Mouse (Mus musculus): Measurements from ENCODE around the gene Vldlr. TPM values are rescaled to one million over a fixed set of nuclear protein-coding genes. Genes with fewer than 3 reads are reported as not detected.

The Vldlr gene
- total RNA-seq (2023), result not detected

DNA sequence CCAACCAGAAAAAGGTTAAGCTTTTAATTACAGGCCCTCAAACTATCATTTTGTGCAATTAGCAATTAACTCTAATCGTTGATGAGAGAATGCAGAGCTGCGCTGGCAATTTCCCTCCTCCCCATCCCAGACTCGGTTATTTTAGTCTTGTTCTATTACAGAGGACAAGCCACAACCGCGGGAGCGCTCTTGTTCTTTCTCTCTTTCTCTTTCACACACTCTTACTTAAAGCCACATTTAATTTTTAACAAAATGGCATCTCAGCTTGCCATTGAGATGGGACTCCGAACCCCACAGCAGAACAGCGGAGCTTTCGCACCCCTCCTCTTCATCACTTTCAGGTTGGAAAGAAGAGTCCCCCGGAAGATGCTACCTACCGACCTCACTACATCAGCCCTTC lies at the start of gene Vldlr:
Gene Vldlr (plus strand): TSS at position 167 of the 400 bp plus-strand sequence.

Other genes with a start within 250 kb of the Vldlr start
- not detected for gene Kcnv2, start 106.1 kb downstream of the Vldlr start, total RNA-seq (2023)
- 111 TPM for gene Pum3, start 213.3 kb downstream of the Vldlr start, total RNA-seq (2023)

All from CD4-positive naive resting alpha-beta T cell, adult 76 days (primary cell).